Mouse (Mus musculus) forebrain, embryonic 13.5 days (tissue): ENCODE data around the gene Laptm4a. TPM values are rescaled to one million over a fixed set of nuclear protein-coding genes. Genes with fewer than 3 reads are reported as not detected.
A peak's percentile ranks its signal among the peaks of the same experiment; 100 is the strongest.
"Not testable (repeated sequence)": the region's sequence is repeated elsewhere in the genome, so short reads cannot be mapped to it uniquely, and the experiment has no call there.

Experiments
- ATAC-seq: fragments of 200-750 bp; cut with Nextera tagmentation; 2 replicates; pipeline ENCODE4 v1.8.0; 2017
- H3K27ac ChIP-seq: fragments of 300-500 bp; sonication (generic); 2 replicates; pipeline ENCODE4 v1.5.1; 2015; ENCODE audit warnings: inconsistent platforms, mild to moderate bottlenecking, moderate library complexity
- H3K27me3 ChIP-seq: fragments of 300-500 bp; sonication (generic); 2 replicates; pipeline ENCODE4 v1.6.1; 2015; ENCODE audit warnings: mild to moderate bottlenecking, inconsistent platforms
- H3K36me3 ChIP-seq: fragments of 300-500 bp; sonication (generic); 2 replicates; pipeline ENCODE4 v1.6.1; 2015; ENCODE audit warnings: mild to moderate bottlenecking, inconsistent platforms; ENCODE audit not compliant: poor library complexity, severe bottlenecking
- H3K4me1 ChIP-seq: fragments of 300-500 bp; sonication (generic); 2 replicates; pipeline ENCODE4 v1.6.1; 2015; ENCODE audit warnings: inconsistent platforms
- H3K4me2 ChIP-seq: fragments of 300-500 bp; sonication (generic); 2 replicates; pipeline ENCODE4 v1.6.1; 2015; ENCODE audit warnings: inconsistent platforms, mild to moderate bottlenecking, moderate library complexity
- H3K4me3 ChIP-seq: fragments of 300-500 bp; sonication (generic); 2 replicates; pipeline ENCODE4 v1.5.1; 2015; ENCODE audit warnings: mild to moderate bottlenecking, inconsistent platforms
- H3K9ac ChIP-seq: fragments of 300-500 bp; sonication (generic); 2 replicates; pipeline ENCODE4 v1.6.1; 2015; ENCODE audit warnings: mild to moderate bottlenecking, inconsistent platforms
- H3K9me3 ChIP-seq: fragments of 300-500 bp; sonication (generic); replicated peaks from 2 replicates; pipeline ENCODE4 v1.6.1; 2016; ENCODE audit warnings: inconsistent platforms
- WGBS: fragments of 180-500 bp; shearing (Covaris S2); methylation state at CpG from one replicate; pipeline ENCODE4 v1.1.7; 2015; 5-methylcytosine and 5-hydroxymethylcytosine counted together
- polyA plus RNA-seq: library from polyadenylated mRNA; unstranded; fragments of >200 nt; fragmentation: Nextera tagmentation; extraction: Ambion mirVana; gene quantifications from 2 replicates; pipeline ENCODE4 v1.2.1, GENCODE M21; 2015

Laptm4a gene
- polyA plus RNA-seq, 1 experiment from 2014 or later = 243 TPM

GRCm38 (mm10) chr12:8916378-8916777 is 5.1 kb upstream of the Laptm4a start:
- Histone ChIP-seq H3K9me3 (no peaks in the 10 kb centered on the region), H3K9ac (no peak overlapping the region), H3K27me3 (no peaks in the 10 kb centered on the region), H3K27ac (0 out of 2 replicates have a peak overlapping the region, but pooled peaks have one; percentile 12), H3K4me2 (no peak overlapping the region), H3K36me3 (no peaks in the 10 kb centered on the region), H3K4me3 (no peak overlapping the region), H3K4me1 (peaks cover 19% of the 10 kb centered on the region)
- WGBS = 39% methylated on average over 5 of the region's 5 CpGs
- peak; percentile 11; the same call in 1 of the 2 replicates for ATAC-seq

- WGBS = 94% methylated on average over 3 of the region's 3 CpGs
- no peak for ATAC-seq
- Histone ChIP-seq H3K36me3 (no peaks in the 10 kb centered on the region), H3K27ac (no peak overlapping the region), H3K9me3 (no peaks in the 10 kb centered on the region), H3K27me3 (no peaks in the 10 kb centered on the region), H3K4me3 (no peak overlapping the region), H3K9ac (no peak overlapping the region), H3K4me2 (no peak overlapping the region), H3K4me1 (peaks cover 27% of the 10 kb centered on the region)
Measured at GRCm38 (mm10) chr12:8919231-8919630, 2.2 kb upstream of the Laptm4a start.

- H3K9me3 ChIP-seq = no peaks in the 10 kb centered on the region
- 40% methylated on average over 1 of the region's 1 CpGs for WGBS
- peak overlapping the region; percentile 82 for H3K4me2 ChIP-seq
- peak overlapping the region; percentile 93 for H3K9ac ChIP-seq
- no peak for ATAC-seq
- no peaks in the 10 kb centered on the region for H3K27me3 ChIP-seq
- peak overlapping the region; percentile 96 for H3K27ac ChIP-seq
- H3K36me3 ChIP-seq = peaks cover 7% of the 10 kb centered on the region; the same call in 1 of the 2 replicates
- H3K4me1 ChIP-seq = peaks cover 36% of the 10 kb centered on the region
- peak overlapping the region; percentile 78 for H3K4me3 ChIP-seq
Measured at GRCm38 (mm10) chr12:8920996-8921393, 469 bp upstream of the Laptm4a start.

GRCm38 (mm10) chr12:8922369-8923124 is 1.1 kb downstream of the Laptm4a start:
- 6% methylated on average over 30 of the region's 30 CpGs for WGBS
- Histone ChIP-seq H3K9me3 (no peaks in the 10 kb centered on the region), H3K27me3 (no peaks in the 10 kb centered on the region), H3K36me3 (peaks cover 7% of the 10 kb centered on the region; the same call in 1 of the 2 replicates), H3K9ac (peak overlapping the region; percentile 93), H3K4me1 (peaks cover 31% of the 10 kb centered on the region), H3K4me3 (peak overlapping the region; percentile 78), H3K4me2 (peak overlapping the region; percentile 82), H3K27ac (peak overlapping the region; percentile 96)
- no peak for ATAC-seq

- WGBS = 37% methylated on average over 5 of the region's 5 CpGs
Measured at GRCm38 (mm10) chr12:8923125-8923410, 1.6 kb downstream of the Laptm4a start.

GRCm38 (mm10) chr12:8923603-8924002 is 2.1 kb downstream of the Laptm4a start:
- Histone ChIP-seq H3K27ac (no peak overlapping the region; the same call in 1 of the 2 replicates), H3K27me3 (no peaks in the 10 kb centered on the region), H3K36me3 (peaks cover 8% of the 10 kb centered on the region; the same call in 1 of the 2 replicates), H3K4me3 (peak overlapping the region; percentile 78), H3K9ac (peak overlapping the region; percentile 93), H3K4me1 (peaks cover 32% of the 10 kb centered on the region), H3K9me3 (no peaks in the 10 kb centered on the region), H3K4me2 (peak overlapping the region; percentile 82)
- ATAC-seq = no peak
- WGBS = 46% methylated on average over 2 of the region's 2 CpGs

More at GRCm38 (mm10) chr12:8923125-8923410, 1.6 kb downstream of the Laptm4a start:
- H3K4me1 ChIP-seq = peaks cover 31% of the 10 kb centered on the region
- peak overlapping the region; percentile 78 for H3K4me3 ChIP-seq
- H3K27me3 ChIP-seq = no peaks in the 10 kb centered on the region
- peak overlapping the region; percentile 82 for H3K4me2 ChIP-seq
- ATAC-seq = no peak
- peaks cover 7% of the 10 kb centered on the region; the same call in 1 of the 2 replicates for H3K36me3 ChIP-seq
- no peaks in the 10 kb centered on the region for H3K9me3 ChIP-seq
- H3K9ac ChIP-seq = peak overlapping the region; percentile 93
- no peak overlapping the region; the same call in 1 of the 2 replicates for H3K27ac ChIP-seq

GRCm38 (mm10) chr12:8927652-8928051 is 6.2 kb downstream of the Laptm4a start:
- H3K9me3 ChIP-seq = no peaks in the 10 kb centered on the region
- no peak overlapping the region for H3K4me2 ChIP-seq
- no peak overlapping the region for H3K27ac ChIP-seq
- 93% methylated on average over 3 of the region's 3 CpGs for WGBS
- H3K36me3 ChIP-seq = peaks cover 12% of the 10 kb centered on the region; the same call in 1 of the 2 replicates
- ATAC-seq = no peak
- no peak overlapping the region for H3K9ac ChIP-seq
- H3K4me3 ChIP-seq = no peak overlapping the region
- peaks cover 41% of the 10 kb centered on the region for H3K4me1 ChIP-seq
- H3K27me3 ChIP-seq = no peaks in the 10 kb centered on the region

GRCm38 (mm10) chr12:8928766-8929165 is 7.3 kb downstream of the Laptm4a start:
- ATAC-seq = no peak
- no peak overlapping the region for H3K4me2 ChIP-seq

GRCm38 (mm10) chr12:8931083-8931482 is 9.6 kb downstream of the Laptm4a start:
- no peaks in the 10 kb centered on the region for H3K27me3 ChIP-seq
- ATAC-seq = no peak
- no peaks in the 10 kb centered on the region for H3K9me3 ChIP-seq
- H3K4me1 ChIP-seq = peaks cover 16% of the 10 kb centered on the region
- H3K4me2 ChIP-seq = no peak overlapping the region
- no peak overlapping the region for H3K4me3 ChIP-seq
- WGBS = 87% methylated on average over 4 of the region's 4 CpGs
- no peak overlapping the region for H3K9ac ChIP-seq
- H3K36me3 ChIP-seq = peaks cover 33% of the 10 kb centered on the region
- H3K27ac ChIP-seq = no peak overlapping the region

More at GRCm38 (mm10) chr12:8928766-8929165, 7.3 kb downstream of the Laptm4a start:
- H3K27me3 ChIP-seq = no peaks in the 10 kb centered on the region
- WGBS = 81% methylated on average over 4 of the region's 4 CpGs
- peaks cover 21% of the 10 kb centered on the region for H3K36me3 ChIP-seq
- no peaks in the 10 kb centered on the region for H3K9me3 ChIP-seq
- peaks cover 30% of the 10 kb centered on the region for H3K4me1 ChIP-seq
- H3K4me3 ChIP-seq = no peak overlapping the region
- no peak overlapping the region; the same call in 1 of the 2 replicates for H3K27ac ChIP-seq
- H3K9ac ChIP-seq = no peak overlapping the region

- Histone ChIP-seq H3K27ac (no peak overlapping the region), H3K4me2 (no peak overlapping the region), H3K27me3 (no peaks in the 10 kb centered on the region), H3K4me3 (no peak overlapping the region), H3K4me1 (peaks cover 7% of the 10 kb centered on the region; the same call in 1 of the 2 replicates), H3K9ac (no peak overlapping the region), H3K36me3 (peaks cover 64% of the 10 kb centered on the region), H3K9me3 (no peaks in the 10 kb centered on the region)
- no peak for ATAC-seq
- 89% methylated on average over 5 of the region's 5 CpGs for WGBS
Measured at GRCm38 (mm10) chr12:8935349-8935748, 13.9 kb downstream of the Laptm4a start.

GRCm38 (mm10) chr12:8936210-8936609 is 14.7 kb downstream of the Laptm4a start:
- peaks cover 64% of the 10 kb centered on the region for H3K36me3 ChIP-seq

GRCm38 (mm10) chr12:8939490-8939889 is 18.0 kb downstream of the Laptm4a start:
- H3K9me3 ChIP-seq = 0 out of 2 replicates have a peak, but pooled peaks cover 2% of the 10 kb centered on the region

More at GRCm38 (mm10) chr12:8936210-8936609, 14.7 kb downstream of the Laptm4a start:
- H3K27me3 ChIP-seq, H3K4me3 ChIP-seq, H3K9ac ChIP-seq, H3K4me2 ChIP-seq, H3K4me1 ChIP-seq, ATAC-seq, H3K27ac ChIP-seq, H3K9me3 ChIP-seq: not testable (repeated sequence)
- WGBS = 76% methylated on average over 4 of the region's 4 CpGs

More at GRCm38 (mm10) chr12:8939490-8939889, 18.0 kb downstream of the Laptm4a start:
- Histone ChIP-seq H3K4me3 (no peak overlapping the region), H3K4me2 (no peak overlapping the region), H3K9ac (no peak overlapping the region), H3K27ac (no peak overlapping the region), H3K4me1 (no peaks in the 10 kb centered on the region), H3K36me3 (peaks cover 51% of the 10 kb centered on the region), H3K27me3 (no peaks in the 10 kb centered on the region)
- no peak for ATAC-seq
- WGBS = 92% methylated on average over 4 of the region's 4 CpGs
